Mouse (Mus musculus): ENCODE measurements around the gene Zfp652. TPM values are rescaled to one million over a fixed set of nuclear protein-coding genes. Genes with fewer than 3 reads are reported as not detected.

Zfp652 gene
- polyA plus RNA-seq, 1 experiment from 2014 or later = 11.9 TPM

DNA sequence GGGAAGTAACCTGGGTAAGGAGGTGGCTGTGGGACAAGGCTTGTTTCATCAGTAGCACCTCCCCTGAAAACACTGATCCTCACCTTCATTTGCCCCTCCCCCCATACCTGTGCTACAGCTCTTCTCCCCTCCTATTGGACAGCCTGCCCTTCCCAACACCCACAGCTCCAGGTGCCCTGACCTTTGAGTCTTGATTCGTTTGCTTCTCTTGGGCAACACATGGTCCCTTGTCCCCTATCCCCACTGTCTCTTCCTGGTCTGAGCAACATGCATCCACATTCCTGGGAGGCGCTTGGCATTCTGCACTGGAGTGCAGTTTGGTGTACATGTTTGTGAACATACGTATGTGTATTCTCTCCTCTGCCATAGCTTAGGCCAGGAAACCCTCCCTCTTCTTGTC lies 29.5 kb upstream of the Zfp652 start:
- no peak overlapping the region for H3K9ac ChIP-seq (ENCODE audit: low read length)
- H3K27ac ChIP-seq (ENCODE audit: low read depth, low read length) = no peak overlapping the region
- WGBS = 84% methylated on average over 3 of the region's 3 CpGs
- H3K4me3 ChIP-seq (ENCODE audit: low read depth, low read length) = no peak overlapping the region
- H3K4me2 ChIP-seq (ENCODE audit: low read depth, low read length, severe bottlenecking) = no peak overlapping the region
- no peaks in the 10 kb centered on the region; the same call in 1 of the 2 replicates for H3K36me3 ChIP-seq (ENCODE audit: control insufficient read depth, insufficient read depth, low read length)
- no peaks in the 10 kb centered on the region for H3K27me3 ChIP-seq (ENCODE audit: control insufficient read depth, insufficient read depth, low read length)
- no peak for DNase-seq (ENCODE audit: low spot score)
- no peak for ATAC-seq (replicated peaks; ENCODE audit: low FRiP score)
- no peaks in the 10 kb centered on the region for H3K9me3 ChIP-seq (ENCODE audit: control insufficient read depth, low read length)
- no peaks in the 10 kb centered on the region for H3K4me1 ChIP-seq (replicated peaks; ENCODE audit: control insufficient read depth, insufficient read depth, low read length)

DNA sequence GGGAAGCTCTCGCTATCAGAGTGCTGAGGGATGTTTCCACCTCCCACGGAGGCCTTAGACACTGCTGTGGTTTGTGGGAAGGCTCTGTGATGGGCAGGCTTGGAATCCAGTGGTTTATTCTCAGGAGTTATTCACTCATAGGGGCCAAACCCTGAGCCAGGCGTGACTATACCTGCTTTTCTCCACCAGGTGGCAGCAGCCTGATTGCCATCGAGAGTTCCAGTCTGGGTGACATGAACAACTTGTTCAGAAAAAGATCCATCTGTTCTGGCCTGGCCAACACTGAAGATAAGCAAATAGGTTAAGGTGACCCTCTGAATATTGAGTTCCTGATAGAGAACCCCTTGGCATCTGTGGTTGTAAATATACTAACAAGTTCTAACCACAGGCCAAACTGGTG lies 26.4 kb upstream of the Zfp652 start:
- no peak for ATAC-seq (replicated peaks; ENCODE audit: low FRiP score)

DNA sequence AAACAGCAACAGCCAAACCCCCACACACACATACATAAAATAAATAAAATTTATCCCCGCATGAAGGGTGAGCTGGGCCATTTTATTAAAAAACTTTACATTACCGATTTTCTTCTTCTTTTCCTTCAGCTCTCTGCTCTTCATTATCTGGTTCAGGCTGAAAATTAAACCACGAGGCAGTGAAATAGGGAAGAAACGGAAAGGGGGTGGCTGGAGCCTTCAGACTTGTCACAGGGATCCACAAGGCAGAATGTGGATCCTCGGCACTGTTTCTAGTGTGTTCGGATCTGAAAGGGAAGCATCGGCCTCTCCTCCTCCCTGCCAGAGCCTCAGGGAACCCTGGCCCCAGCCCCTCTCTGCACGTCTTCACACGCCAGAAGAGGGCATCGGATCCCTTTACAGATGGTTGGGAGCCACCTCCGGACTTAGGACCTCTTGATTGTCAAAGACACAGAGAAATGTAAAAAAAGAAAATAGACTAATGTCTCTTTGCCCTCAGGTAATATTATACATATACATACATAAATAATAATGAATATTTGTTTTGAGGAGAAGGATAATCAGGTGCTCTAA lies 25.3 kb upstream of the Zfp652 start:
- H3K9me3 ChIP-seq (ENCODE audit: control insufficient read depth, low read length) = no peaks in the 10 kb centered on the region
- H3K27ac ChIP-seq (ENCODE audit: low read depth, low read length) = no peak overlapping the region
- DNase-seq (ENCODE audit: low spot score) = peak; percentile 55

More for the DNA sequence above, 26.4 kb upstream of the Zfp652 start:
- no peaks in the 10 kb centered on the region for H3K9me3 ChIP-seq (ENCODE audit: control insufficient read depth, low read length)
- no peaks in the 10 kb centered on the region for H3K27me3 ChIP-seq (ENCODE audit: control insufficient read depth, insufficient read depth, low read length)
- H3K4me2 ChIP-seq (ENCODE audit: low read depth, low read length, severe bottlenecking) = no peak overlapping the region
- no peak overlapping the region for H3K9ac ChIP-seq (ENCODE audit: low read length)
- no peaks in the 10 kb centered on the region for H3K36me3 ChIP-seq (ENCODE audit: control insufficient read depth, insufficient read depth, low read length)
- H3K4me3 ChIP-seq (ENCODE audit: low read depth, low read length) = no peak overlapping the region
- DNase-seq (ENCODE audit: low spot score) = peak; percentile 86
- H3K27ac ChIP-seq (ENCODE audit: low read depth, low read length) = no peak overlapping the region
- H3K4me1 ChIP-seq (replicated peaks; ENCODE audit: control insufficient read depth, insufficient read depth, low read length) = no peaks in the 10 kb centered on the region
- WGBS = 3% methylated on average over 4 of the region's 4 CpGs

DNA sequence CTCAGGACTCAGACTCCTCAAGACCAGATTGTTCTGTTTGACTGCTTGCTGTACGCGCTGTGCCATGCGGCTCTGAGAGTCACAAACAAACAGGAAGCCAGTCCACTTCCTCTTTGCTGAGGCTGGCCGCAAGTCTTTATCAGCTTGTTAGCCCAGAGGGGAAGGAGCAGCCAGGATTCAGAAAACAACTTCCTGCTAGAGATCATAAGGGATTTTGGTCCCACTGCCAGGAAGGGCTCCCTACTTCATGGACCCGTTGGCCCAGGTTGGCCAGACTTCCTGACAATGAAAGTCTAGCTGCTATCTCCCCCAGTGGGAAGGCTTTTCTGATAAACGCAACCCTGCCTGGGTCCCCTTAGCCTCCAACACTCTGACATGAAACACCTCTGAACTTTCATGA lies 24.0 kb upstream of the Zfp652 start:
- H3K27ac ChIP-seq (ENCODE audit: low read depth, low read length) = no peak overlapping the region
- no peak overlapping the region for H3K9ac ChIP-seq (ENCODE audit: low read length)
- no peak overlapping the region for H3K4me3 ChIP-seq (ENCODE audit: low read depth, low read length)
- ATAC-seq (replicated peaks; ENCODE audit: low FRiP score) (no peak), DNase-seq (ENCODE audit: low spot score) (no peak)
- H3K4me1 ChIP-seq (replicated peaks; ENCODE audit: control insufficient read depth, insufficient read depth, low read length) = no peaks in the 10 kb centered on the region
- no peaks in the 10 kb centered on the region for H3K27me3 ChIP-seq (ENCODE audit: control insufficient read depth, insufficient read depth, low read length)
- no peaks in the 10 kb centered on the region for H3K9me3 ChIP-seq (ENCODE audit: control insufficient read depth, low read length)
- H3K36me3 ChIP-seq (ENCODE audit: control insufficient read depth, insufficient read depth, low read length) = no peaks in the 10 kb centered on the region
- no peak overlapping the region for H3K4me2 ChIP-seq (ENCODE audit: low read depth, low read length, severe bottlenecking)
- 80% methylated on average over 6 of the region's 6 CpGs for WGBS

More for the DNA sequence above, 25.3 kb upstream of the Zfp652 start:
- no peak overlapping the region for H3K4me3 ChIP-seq (ENCODE audit: low read depth, low read length)
- H3K9ac ChIP-seq (ENCODE audit: low read length) = no peak overlapping the region
- no peak for ATAC-seq (replicated peaks; ENCODE audit: low FRiP score)
- WGBS = 37% methylated on average over 11 of the region's 11 CpGs
- no peak overlapping the region for H3K4me2 ChIP-seq (ENCODE audit: low read depth, low read length, severe bottlenecking)
- H3K4me1 ChIP-seq (replicated peaks; ENCODE audit: control insufficient read depth, insufficient read depth, low read length) = no peaks in the 10 kb centered on the region
- no peaks in the 10 kb centered on the region for H3K27me3 ChIP-seq (ENCODE audit: control insufficient read depth, insufficient read depth, low read length)
- H3K36me3 ChIP-seq (ENCODE audit: control insufficient read depth, insufficient read depth, low read length) = no peaks in the 10 kb centered on the region

DNA sequence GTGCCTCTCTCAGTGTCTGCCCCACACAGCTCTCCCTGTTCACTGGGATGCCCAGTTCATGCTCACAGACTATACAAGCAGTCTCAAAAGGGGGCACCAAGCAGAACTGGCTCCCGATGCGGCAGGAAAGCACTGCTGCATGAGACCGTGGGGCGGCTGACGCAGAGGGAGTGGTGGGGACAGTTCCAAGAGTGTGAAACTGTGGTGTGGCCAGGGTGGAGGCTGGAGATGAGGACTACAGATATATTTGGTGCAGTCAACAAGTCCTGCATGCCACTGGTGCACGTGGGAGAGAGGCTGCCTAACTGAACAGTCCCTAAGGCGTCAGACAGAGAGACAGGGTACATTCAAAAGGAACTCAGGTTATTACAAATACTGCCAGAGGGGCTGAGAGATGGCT lies 23.5 kb upstream of the Zfp652 start:
- 78% methylated on average over 7 of the region's 7 CpGs for WGBS
- Histone ChIP-seq H3K4me3 (ENCODE audit: low read depth, low read length) (no peak overlapping the region), H3K4me1 (replicated peaks; ENCODE audit: control insufficient read depth, insufficient read depth, low read length) (no peaks in the 10 kb centered on the region), H3K27ac (ENCODE audit: low read depth, low read length) (no peak overlapping the region), H3K9me3 (ENCODE audit: control insufficient read depth, low read length) (no peaks in the 10 kb centered on the region), H3K36me3 (ENCODE audit: control insufficient read depth, insufficient read depth, low read length) (no peaks in the 10 kb centered on the region), H3K27me3 (ENCODE audit: control insufficient read depth, insufficient read depth, low read length) (no peaks in the 10 kb centered on the region), H3K4me2 (ENCODE audit: low read depth, low read length, severe bottlenecking) (no peak overlapping the region), H3K9ac (ENCODE audit: low read length) (no peak overlapping the region)
- no peak for DNase-seq (ENCODE audit: low spot score)
- no peak for ATAC-seq (replicated peaks; ENCODE audit: low FRiP score)

DNA sequence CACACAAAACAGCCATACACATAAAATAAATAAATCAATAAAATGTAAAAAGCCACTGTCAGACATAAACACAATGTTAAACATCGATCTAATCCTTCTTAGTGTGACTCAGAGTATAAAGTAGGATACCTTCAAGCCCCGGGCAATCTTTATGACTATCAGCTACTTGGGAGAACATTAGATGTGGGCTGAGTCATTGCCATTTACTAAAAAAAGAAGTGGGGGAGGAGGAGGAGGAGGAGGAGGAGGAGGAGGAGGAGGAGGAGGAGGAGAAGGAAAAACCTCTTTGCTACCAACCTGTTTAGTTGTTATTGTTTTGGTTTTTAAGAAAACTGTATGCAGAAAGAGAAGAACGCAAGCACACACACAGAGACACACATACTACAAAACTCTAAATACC lies 22.9 kb upstream of the Zfp652 start:
- Histone ChIP-seq H3K4me3 (ENCODE audit: low read depth, low read length) (no peak overlapping the region), H3K27ac (ENCODE audit: low read depth, low read length) (no peak overlapping the region), H3K9me3 (ENCODE audit: control insufficient read depth, low read length) (no peaks in the 10 kb centered on the region), H3K27me3 (ENCODE audit: control insufficient read depth, insufficient read depth, low read length) (no peaks in the 10 kb centered on the region), H3K4me2 (ENCODE audit: low read depth, low read length, severe bottlenecking) (no peak overlapping the region), H3K36me3 (ENCODE audit: control insufficient read depth, insufficient read depth, low read length) (no peaks in the 10 kb centered on the region), H3K4me1 (replicated peaks; ENCODE audit: control insufficient read depth, insufficient read depth, low read length) (no peaks in the 10 kb centered on the region), H3K9ac (ENCODE audit: low read length) (no peak overlapping the region)
- ATAC-seq (replicated peaks; ENCODE audit: low FRiP score) (no peak), DNase-seq (ENCODE audit: low spot score) (no peak)
- WGBS = 91% methylated on average over 3 of the region's 3 CpGs

DNA sequence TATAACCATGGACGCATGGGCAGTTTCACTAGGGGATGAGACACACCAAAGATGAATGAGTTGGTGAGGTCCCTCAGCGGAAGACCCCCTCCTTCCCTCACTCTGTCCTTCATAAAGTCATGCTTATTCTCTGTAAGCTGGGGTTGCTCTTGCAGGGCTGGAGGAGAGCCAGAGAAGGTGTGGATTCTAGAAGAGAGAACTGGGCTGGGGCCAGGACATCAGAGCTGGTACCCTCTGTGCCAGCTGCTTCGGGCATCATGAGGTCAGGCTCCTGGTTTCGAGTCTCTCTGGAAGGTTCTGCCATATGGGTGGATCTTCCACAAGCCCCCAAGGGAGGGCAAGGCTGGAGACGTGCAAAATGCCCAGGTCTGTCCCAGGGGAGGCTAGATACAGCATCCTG lies 13.9 kb upstream of the Zfp652 start:
- H3K4me1 ChIP-seq (replicated peaks; ENCODE audit: control insufficient read depth, insufficient read depth, low read length) = no peaks in the 10 kb centered on the region
- 86% methylated on average over 5 of the region's 5 CpGs for WGBS
- H3K4me3 ChIP-seq (ENCODE audit: low read depth, low read length) = no peak overlapping the region
- no peak overlapping the region for H3K4me2 ChIP-seq (ENCODE audit: low read depth, low read length, severe bottlenecking)
- DNase-seq (ENCODE audit: low spot score) (no peak), ATAC-seq (replicated peaks; ENCODE audit: low FRiP score) (no peak)
- no peaks in the 10 kb centered on the region for H3K27me3 ChIP-seq (ENCODE audit: control insufficient read depth, insufficient read depth, low read length)
- no peak overlapping the region for H3K27ac ChIP-seq (ENCODE audit: low read depth, low read length)
- no peak overlapping the region for H3K9ac ChIP-seq (ENCODE audit: low read length)
- no peaks in the 10 kb centered on the region for H3K36me3 ChIP-seq (ENCODE audit: control insufficient read depth, insufficient read depth, low read length)
- no peaks in the 10 kb centered on the region for H3K9me3 ChIP-seq (ENCODE audit: control insufficient read depth, low read length)

DNA sequence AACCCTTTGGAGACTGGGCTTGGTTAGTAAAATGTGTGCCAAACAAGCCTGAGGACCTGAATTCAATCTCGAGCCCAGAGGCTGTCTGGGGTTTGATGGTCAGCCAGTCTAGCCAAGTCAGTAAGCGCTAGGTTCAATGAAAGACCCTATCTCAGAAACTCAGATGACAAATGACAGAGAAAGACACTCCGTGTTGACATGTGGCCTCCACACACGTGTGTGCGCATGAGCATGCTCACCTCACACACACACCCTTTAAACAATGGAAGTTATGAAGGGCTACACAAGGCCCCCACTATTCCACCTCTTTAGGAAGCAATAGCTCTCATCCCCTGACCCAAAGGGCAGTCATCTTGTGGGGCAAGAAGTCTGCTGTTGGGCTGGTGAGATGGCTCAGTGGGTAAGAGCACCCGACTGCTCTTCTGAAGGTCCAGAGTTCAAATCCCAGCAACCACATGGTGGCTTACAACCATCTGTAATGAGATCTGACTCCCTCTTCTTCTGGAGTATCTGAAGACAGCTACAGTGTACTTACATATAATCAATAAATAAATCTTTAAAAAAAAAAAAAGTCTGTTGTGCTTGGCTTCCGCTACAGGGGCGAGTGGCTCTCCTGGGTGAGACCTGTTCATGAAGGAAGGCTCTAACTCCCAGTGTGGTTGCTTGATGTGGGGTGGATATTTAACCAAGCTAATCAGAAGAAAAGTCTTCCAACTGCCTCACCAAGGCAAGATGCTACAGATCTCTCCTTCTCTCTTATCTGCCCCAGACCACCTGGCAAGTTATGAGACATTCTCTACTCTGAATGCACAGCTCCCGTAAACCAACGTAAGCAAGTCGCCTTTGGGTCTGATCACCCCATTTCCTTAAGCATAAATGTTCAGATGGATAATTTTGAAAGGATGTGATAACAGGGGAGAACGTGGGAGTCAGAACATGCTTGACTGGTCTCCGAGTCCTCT lies 11.4 kb upstream of the Zfp652 start:
- no peak overlapping the region for H3K9ac ChIP-seq (ENCODE audit: low read length)
- no peak overlapping the region for H3K27ac ChIP-seq (ENCODE audit: low read depth, low read length)
- H3K4me2 ChIP-seq (ENCODE audit: low read depth, low read length, severe bottlenecking) = no peak overlapping the region
- H3K4me3 ChIP-seq (ENCODE audit: low read depth, low read length) = no peak overlapping the region
- no peaks in the 10 kb centered on the region for H3K36me3 ChIP-seq (ENCODE audit: control insufficient read depth, insufficient read depth, low read length)
- ATAC-seq (replicated peaks; ENCODE audit: low FRiP score) (no peak), DNase-seq (ENCODE audit: low spot score) (no peak)
- no peaks in the 10 kb centered on the region for H3K9me3 ChIP-seq (ENCODE audit: control insufficient read depth, low read length)
- 95% methylated on average over 13 of the region's 13 CpGs for WGBS
- no peaks in the 10 kb centered on the region for H3K4me1 ChIP-seq (replicated peaks; ENCODE audit: control insufficient read depth, insufficient read depth, low read length)
- no peaks in the 10 kb centered on the region for H3K27me3 ChIP-seq (ENCODE audit: control insufficient read depth, insufficient read depth, low read length)

Data from forebrain, embryonic 11.5 days (tissue).